Comparison of ENCODE assay signal across 23 mouse cellular contexts in the genomic region with DNA sequence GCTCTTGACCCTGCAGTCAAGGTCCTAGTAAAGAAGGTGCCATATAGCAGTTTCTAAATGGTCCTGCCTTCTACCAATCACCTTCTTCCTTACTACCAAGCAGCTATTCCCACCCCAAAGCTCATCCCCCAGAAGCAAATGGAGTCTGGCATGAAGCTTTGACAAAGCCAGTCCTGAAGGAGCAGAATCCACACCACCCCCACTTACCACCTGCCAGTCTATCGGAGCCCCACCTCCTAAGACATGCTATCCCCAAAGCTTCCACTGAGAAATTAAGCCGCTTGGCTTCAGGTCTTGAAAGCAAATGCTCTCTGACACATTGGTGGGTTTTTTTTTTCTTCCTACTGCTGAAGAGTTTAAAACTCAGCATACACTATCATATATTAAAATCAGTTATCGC. TPM values are rescaled to one million over a fixed set of nuclear protein-coding genes. Genes with fewer than 3 reads are reported as not detected.
DNase-seq lines count a peak whose midpoint lies in the region; ATAC-seq and TF ChIP-seq lines count a peak whose summit lies in the region.
"Had no signal": no experiment of that assay in that cellular context is flagged by ENCODE, and none has a peak within 500 bp of the region (broad histone marks: within the 10 kb centered on the region; RNA-seq: fewer than 3 reads in every experiment).

No protein-coding gene starts in this region.

- DNase-seq in heart, postnatal 14 days = no peak
- DNase-seq in layer of hippocampus, adult 2 months (ENCODE audit: low spot score in 2 of 2) = peak in 1 of 2 experiments; percentile 26
- no peak for DNase-seq in layer of hippocampus, postnatal 36 days
- DNase-seq in retina, embryonic 14.5 days (ENCODE audit: low spot score) = peak; percentile 39
- no peak for DNase-seq in spleen, adult 18-20 months
- DNase-seq: adrenal gland, adult 2 months; cerebellum, adult 18-20 months; cerebellum, postnatal 14 days; gastrocnemius, postnatal 14 days; kidney, adult 2 months; midbrain, embryonic 14.5 days had no signal

- 72% methylated on average over 3 of the region's 3 CpGs for WGBS in heart, embryonic 12.5 days
- 80% methylated on average over 3 of the region's 3 CpGs for WGBS in embryonic facial prominence, embryonic 15.5 days

- H3K27me3 ChIP-seq in heart, embryonic 12.5 days (replicated peaks) = no peaks in the 10 kb centered on the region
- no peaks in the 10 kb centered on the region for H3K27me3 ChIP-seq in embryonic facial prominence, embryonic 15.5 days
- H3K27me3 ChIP-seq: embryonic facial prominence, embryonic 12.5 days; hindbrain, embryonic 13.5 days; limb, embryonic 13.5 days; lung, embryonic 15.5 days; neural tube, embryonic 12.5 days had no signal

- peak; percentile 22; the same call in 1 of the 2 replicates for TF ChIP-seq CTCF in layer of hippocampus, adult 2 months (conservative IDR thresholded peaks at IDR 0.05)

- intact Hi-C loops in heart, postnatal 14 days (cut with DNase I) = no loop called here

- H3K9me3 ChIP-seq in heart, embryonic 12.5 days (replicated peaks) = no peaks in the 10 kb centered on the region
- H3K9me3 ChIP-seq in embryonic facial prominence, embryonic 15.5 days (replicated peaks) = no peaks in the 10 kb centered on the region
- H3K9me3 ChIP-seq: embryonic facial prominence, embryonic 12.5 days; hindbrain, embryonic 13.5 days; limb, embryonic 13.5 days; lung, embryonic 15.5 days; neural tube, embryonic 12.5 days had no signal

- no peak overlapping the region for H3K9ac ChIP-seq in heart, embryonic 12.5 days
- H3K9ac ChIP-seq in embryonic facial prominence, embryonic 15.5 days = no peak overlapping the region
- H3K9ac ChIP-seq: embryonic facial prominence, embryonic 12.5 days; hindbrain, embryonic 13.5 days; limb, embryonic 13.5 days; liver, embryonic 14.5 days; lung, embryonic 15.5 days; neural tube, embryonic 12.5 days had no signal

- H3K36me3 ChIP-seq in heart, embryonic 12.5 days = no peaks in the 10 kb centered on the region
- H3K36me3 ChIP-seq in embryonic facial prominence, embryonic 15.5 days = no peaks in the 10 kb centered on the region
- H3K36me3 ChIP-seq: embryonic facial prominence, embryonic 12.5 days; hindbrain, embryonic 13.5 days; limb, embryonic 13.5 days; lung, embryonic 15.5 days; neural tube, embryonic 12.5 days had no signal

- peaks cover 63% of the 10 kb centered on the region for H3K4me1 ChIP-seq in heart, embryonic 12.5 days (replicated peaks)
- H3K4me1 ChIP-seq in embryonic facial prominence, embryonic 15.5 days = peaks cover 13% of the 10 kb centered on the region
- H3K4me1 ChIP-seq: hindbrain, embryonic 13.5 days; neural tube, embryonic 12.5 days had no signal

- H3K27ac ChIP-seq in heart, embryonic 12.5 days (ENCODE audit: poor library complexity, severe bottlenecking) = peak overlapping the region; percentile 78
- no peak overlapping the region for H3K27ac ChIP-seq in layer of hippocampus, adult 2 months
- 0 out of 2 replicates have a peak overlapping the region, but pooled peaks have one; percentile 28 for H3K27ac ChIP-seq in embryonic facial prominence, embryonic 15.5 days (replicated peaks)
- H3K27ac ChIP-seq: embryonic facial prominence, embryonic 12.5 days; hindbrain, embryonic 13.5 days; kidney, postnatal 0 days; limb, embryonic 13.5 days; liver, embryonic 14.5 days; lung, embryonic 15.5 days; neural tube, embryonic 12.5 days had no signal

- peak overlapping the region; percentile 53; the same call in 1 of the 2 replicates for H3K4me2 ChIP-seq in heart, embryonic 12.5 days
- no peak overlapping the region for H3K4me2 ChIP-seq in embryonic facial prominence, embryonic 15.5 days (replicated peaks)
- H3K4me2 ChIP-seq: embryonic facial prominence, embryonic 12.5 days; hindbrain, embryonic 13.5 days; limb, embryonic 13.5 days; lung, embryonic 15.5 days; neural tube, embryonic 12.5 days had no signal

- no peak overlapping the region for H3K4me3 ChIP-seq in heart, embryonic 12.5 days
- H3K4me3 ChIP-seq in layer of hippocampus, adult 2 months = no peak overlapping the region
- no peak overlapping the region for H3K4me3 ChIP-seq in embryonic facial prominence, embryonic 15.5 days (replicated peaks)
- H3K4me3 ChIP-seq: embryonic facial prominence, embryonic 12.5 days; hindbrain, embryonic 13.5 days; limb, embryonic 13.5 days; lung, embryonic 15.5 days; neural tube, embryonic 12.5 days had no signal

- ATAC-seq in heart, embryonic 12.5 days (ENCODE audit: insufficient number of reproducible peaks, low FRiP score) = no peak
- 0 out of 2 replicates have a peak, but pooled peaks have one; percentile 26 for ATAC-seq in embryonic facial prominence, embryonic 15.5 days (ENCODE audit: insufficient number of reproducible peaks, low FRiP score, low TSS enrichment, low read depth)
- ATAC-seq: forebrain, embryonic 14.5 days had no signal

RNA-seq across cellular contexts. Expression of a gene that starts 27.6 kb away (rescaled TPM):
- 57.3 and 58.9 TPM in 2 replicates for polyA plus RNA-seq in heart, embryonic 12.5 days (2016; fragmentation: Nextera tagmentation; extraction: Ambion mirVana)
- total RNA-seq in heart, postnatal 14 days (2021) = 10 to 100 TPM; 77.2 to 87.0 TPM
- 100 to 1,000 TPM in 1 of 2 experiments, 10 to 100 TPM in 1; 95.2 to 101 TPM for total RNA-seq in layer of hippocampus, adult 2 months (2021)
- 10 to 100 TPM; 90.2 to 93.5 TPM for total RNA-seq in layer of hippocampus, postnatal 36 days (2021)
- 33.9 and 37.2 TPM in 2 replicates for polyA plus RNA-seq in embryonic facial prominence, embryonic 15.5 days (2015; fragmentation: Nextera tagmentation; extraction: Ambion mirVana)
- total RNA-seq: megakaryocyte-erythroid progenitor cell, adult 5-6 weeks; MEL had no signal
